Mouse (Mus musculus): ENCODE results near the gene Anapc11. TPM values are rescaled to one million over a fixed set of nuclear protein-coding genes. Genes with fewer than 3 reads are reported as not detected.

Gene Anapc11
- total RNA-seq (2023) = 10 to 100 TPM; 51.5 to 52.9 TPM

DNA sequence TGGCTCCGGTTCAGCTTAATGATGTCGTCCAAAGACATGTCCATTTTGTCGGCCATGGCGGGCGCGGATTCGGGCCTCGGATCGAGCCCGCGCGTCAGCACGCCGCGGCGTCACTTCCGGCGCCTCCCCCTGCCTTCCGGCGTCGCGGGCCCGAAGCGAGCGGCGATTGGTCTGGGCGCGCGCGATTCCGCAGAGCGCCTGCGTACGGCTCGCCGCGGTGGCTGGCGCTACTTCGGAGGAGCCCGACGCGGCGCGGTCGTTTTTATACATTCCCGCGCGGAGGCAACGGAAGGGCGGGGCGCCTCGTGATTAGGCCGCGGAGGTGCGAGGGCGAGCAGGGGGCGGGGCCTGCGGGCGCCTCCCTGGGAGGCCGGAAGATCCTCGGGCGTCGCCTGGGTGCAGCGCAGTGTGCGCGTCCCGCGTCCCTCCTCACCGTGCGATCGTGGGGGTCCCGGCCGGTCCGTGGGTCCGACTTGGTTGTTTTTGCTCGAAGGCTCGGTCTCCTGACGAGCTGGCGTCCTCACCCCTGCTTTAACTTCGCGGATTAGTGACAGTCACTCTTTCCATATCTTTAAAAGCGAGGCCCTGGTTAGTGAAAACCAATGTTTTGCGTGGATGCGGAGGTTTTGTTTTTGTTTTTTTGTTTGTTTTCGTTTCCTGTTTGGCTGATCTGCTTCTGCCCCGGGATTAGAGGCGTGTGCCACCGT lies at the start of gene Anapc11, which contains the start of gene Alyref:
Anapc11 (plus strand) TSS at position 139 of the 707 bp plus-strand sequence.
Alyref (minus strand) TSS at position 83 of the 707 bp plus-strand sequence.

DNA sequence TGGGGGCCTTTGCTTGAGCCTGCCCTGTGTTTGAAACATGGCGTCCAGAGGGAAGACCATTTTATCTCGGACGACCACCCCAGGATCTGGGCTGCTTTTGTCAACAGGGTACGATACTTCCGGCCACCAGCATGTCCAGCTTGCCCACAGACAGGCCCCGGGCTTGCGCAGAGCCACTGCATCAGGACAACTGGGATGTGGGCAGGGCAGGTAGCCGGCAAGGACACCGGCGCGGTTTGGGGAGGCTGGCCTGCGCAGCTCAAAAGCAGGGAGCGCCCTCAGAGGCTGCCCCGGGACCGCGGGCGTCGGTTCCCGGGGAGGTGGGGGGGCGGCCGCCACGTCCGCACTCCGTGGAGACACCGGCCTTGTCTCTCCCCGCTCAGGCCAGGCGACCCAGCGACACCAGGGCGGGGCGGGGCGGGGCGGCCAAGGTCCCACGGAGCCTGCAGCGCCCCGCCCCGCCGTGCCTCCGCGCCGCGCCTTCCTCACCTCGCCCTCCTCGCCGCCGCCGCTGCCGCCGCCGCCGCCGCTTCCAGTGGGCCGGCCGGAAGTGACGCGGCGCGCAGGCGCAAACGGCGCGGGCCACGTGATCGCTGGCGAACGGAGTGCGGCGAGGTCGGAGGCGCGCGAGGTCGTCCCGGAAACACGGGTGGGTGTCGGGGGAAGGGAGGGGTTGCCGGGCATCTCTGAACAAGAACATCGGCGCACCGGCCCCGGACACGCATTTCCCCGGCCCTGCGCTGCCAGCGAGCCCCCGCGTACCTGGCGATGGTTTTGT lies 48.9 kb upstream of the Anapc11 start, which contains the start of gene Mcrip1:
Mcrip1 (minus strand) TSS at position 560 of the 778 bp plus-strand sequence.

DNA sequence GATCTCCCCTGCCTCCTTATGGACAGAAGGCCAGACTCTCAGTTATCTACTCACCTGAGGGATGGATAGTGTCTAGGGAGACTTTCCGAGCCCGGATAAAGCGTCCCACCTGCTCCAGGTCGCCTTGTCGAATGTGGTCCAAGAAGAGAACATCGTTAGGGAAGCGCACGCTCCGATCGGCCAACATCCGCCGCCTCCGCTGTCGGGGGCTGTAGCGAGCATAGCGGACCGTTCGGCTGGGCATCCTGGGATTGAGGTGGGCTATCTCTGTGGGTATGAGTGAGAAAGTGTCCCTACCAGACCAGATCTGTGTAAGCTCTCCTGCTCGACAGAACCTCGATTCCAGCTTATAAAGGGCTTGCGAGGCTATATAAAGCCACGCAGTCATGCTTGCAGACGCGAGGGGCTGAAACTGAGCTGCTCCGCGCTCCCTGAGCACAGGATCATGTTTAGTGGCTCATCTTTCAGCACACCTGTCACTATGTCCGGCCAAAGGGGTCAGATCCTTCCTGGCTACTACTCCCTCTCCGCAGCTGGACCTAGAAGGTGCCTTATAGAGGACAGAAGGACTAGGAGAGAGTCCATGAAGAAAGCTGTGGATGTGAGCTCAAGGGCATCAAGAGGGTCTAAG lies 47.3 kb upstream of the Anapc11 start, which contains the start of gene Ppp1r27:
Ppp1r27 (minus strand) TSS at position 323 of the 631 bp plus-strand sequence.

DNA sequence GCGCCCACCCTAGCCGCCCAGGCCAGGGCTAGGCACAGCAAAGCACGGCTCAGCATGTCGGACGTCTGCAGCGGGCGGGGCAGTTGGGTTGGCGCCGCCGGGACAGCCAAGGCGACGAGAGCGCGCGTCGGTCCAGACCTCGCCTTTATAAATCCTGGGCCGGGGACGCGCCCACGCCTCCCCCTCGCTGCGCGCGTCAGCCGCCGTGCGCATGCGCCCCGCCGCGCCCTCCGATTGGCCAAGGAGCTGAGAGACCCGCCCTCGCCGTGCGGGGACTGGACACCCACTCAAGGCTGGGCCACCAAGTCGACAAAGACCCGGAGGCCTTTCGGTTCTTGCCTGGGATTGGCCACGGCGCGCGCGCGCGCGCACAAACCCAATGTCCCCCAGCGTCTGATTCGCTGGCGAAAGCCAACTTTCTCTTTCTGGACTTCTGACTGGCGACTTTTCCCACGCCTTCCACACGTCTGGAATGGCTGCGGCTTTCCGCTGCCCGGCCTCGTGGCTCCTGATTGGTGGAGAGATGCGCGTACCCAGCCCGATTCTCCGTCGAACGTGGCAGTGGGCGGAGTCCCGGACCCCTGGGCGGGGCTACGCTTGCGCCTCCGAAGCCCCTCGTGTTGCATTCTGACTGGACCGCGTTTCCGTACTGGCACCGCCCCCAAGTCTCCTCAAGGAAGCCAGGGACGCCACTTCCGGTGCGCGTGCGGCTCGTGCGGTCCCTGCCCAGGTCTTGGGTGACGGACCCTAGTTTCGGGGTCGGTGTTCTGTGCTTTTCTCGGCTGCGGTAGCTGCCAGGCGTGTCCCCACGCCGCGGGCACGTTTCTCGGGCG lies 25.3 kb upstream of the Anapc11 start, which contains the start of gene P4hb:
P4hb (minus strand) TSS at position 502 of the 833 bp plus-strand sequence.

DNA sequence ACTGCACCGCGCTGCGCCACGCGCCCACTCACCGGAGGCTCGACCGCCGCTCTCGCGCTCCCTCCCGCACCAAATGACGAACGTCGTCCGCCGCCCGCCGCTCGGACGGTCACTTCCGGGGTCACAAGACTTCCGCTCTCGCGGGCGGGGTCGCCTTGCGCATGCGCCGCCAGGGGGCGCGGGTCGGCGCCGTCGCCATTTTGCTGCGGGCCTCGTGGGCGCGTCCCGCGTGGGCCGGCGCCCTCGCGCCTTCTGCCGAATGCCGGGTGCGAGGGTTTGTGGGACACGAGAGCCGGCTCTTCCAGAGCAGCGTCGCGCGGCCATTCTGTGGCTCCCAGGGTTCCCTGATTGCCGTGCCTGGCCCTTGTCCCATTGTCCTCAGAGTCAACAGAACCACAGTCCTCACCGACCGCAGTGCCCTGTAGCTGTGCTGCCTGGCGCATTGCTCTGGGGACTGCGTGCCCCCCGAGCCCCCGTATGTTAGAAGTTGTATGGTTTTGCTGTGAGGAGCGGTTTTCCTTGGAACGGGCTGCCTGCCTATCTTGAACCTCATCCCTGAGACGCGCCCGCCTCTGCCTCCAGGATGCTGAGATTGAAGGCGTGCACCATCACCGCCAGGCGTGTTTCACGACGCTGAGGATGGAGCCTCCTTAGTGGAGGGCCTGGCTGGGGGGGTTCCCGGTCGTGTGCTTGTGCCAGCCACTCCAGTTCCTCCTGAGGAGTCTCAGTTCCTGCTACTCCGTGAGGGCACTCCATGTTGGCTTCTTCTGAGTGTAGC lies 16.5 kb upstream of the Anapc11 start, which contains the start of gene Arhgdia:
Arhgdia (minus strand) TSS at position 135 of the 778 bp plus-strand sequence.

DNA sequence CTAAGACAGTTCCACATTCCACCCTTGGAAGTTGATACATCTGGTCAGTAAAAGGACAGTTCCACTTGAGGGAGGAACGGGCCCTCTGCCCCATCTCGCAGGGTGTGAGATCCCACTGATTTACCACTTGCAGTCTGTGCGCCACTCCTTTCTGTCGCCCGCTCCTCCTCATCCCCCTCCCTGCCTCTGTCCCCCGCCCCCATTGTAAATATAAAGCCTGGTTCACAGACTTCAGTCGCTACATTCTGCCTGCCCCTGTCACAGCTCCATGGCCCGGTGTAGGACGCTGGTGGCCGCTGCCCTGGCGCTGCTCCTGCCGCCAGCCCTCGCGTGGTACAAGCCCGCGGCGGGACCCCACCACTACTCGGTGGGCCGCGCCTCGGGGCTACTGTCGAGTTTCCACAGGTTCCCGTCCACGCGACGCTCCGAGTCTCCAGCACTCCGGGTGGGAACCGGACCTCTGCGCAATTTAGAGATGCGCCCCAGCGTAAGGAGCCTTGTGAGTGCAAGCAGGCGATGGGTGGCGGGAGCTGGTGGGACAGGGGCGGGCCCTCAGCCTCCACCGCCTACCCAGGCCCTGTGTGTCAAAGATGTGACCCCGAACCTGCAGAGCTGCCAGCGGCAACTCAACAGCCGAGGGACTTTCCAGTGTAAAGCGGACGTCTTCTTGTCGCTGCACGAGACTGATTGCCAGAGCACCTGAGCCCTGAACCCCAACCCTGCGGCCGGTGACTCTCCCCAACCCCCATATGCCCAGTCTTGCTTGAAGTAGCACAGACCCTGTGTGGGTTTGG lies 10.2 kb downstream of the Anapc11 start, which contains the start of gene Npb:
Npb (plus strand) TSS at position 237 of the 794 bp plus-strand sequence.

DNA sequence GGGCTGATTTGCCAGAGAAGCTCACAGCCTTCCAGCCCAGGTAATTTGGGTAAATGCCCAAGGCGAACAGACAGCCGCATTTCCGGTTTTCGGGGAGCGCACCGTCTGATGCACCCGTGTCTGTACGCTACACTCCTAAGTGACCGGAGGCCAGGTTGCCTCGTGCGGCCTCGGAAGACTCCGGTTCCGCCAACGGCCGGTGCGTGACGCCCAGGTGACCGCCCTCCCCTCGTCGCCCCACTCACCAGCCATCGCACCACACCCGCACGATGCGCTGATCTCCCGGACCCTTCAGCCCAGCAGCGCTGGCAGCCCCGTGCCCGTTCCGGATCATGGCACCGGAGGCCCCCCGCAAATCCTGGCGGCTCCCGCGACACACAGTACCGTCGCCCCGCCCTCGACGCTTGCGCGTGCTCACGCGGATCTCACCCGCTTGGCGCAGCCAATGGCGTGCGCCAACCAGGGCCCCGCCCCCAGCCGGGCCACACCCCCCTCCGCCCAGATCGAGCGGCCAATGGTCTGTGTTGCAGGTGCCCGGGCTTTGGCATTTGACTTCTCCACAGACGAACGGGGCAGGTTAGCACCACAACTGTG lies 19.4 kb downstream of the Anapc11 start, which contains the start of gene Pcyt2:
Pcyt2 (minus strand) TSS at position 418 of the 594 bp plus-strand sequence.

DNA sequence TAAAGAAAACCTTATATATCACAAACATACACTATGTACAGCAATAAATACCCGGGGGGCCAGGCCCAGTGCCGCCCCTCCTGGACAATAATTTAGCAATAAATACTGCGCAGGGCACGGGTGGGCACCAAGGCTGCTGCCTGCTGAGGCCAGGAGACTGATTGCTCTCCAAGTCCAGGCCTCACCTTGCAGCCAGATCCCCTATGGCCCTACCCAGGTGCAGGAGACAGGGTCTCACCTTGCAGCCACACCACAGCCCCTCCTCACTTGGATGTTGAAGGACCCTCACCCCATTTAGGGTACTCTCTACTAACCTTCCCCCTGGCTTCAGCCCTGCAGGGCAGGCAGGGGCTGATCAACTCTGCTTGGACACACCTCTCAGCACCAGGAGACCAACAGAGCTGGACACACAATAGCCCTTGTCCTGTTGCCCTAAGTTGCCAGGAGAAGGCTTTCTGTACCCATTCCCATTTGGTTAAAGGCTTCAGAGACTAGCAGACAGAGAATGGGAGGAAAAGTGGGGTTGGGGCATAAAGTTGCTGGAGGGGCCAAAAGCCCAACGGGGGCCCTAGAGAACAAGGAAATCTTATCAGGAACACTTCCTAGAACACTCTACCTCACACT lies 27.0 kb downstream of the Anapc11 start, which contains the start of gene Sirt7:
Sirt7 (minus strand) TSS at position 89 of the 624 bp plus-strand sequence.

DNA sequence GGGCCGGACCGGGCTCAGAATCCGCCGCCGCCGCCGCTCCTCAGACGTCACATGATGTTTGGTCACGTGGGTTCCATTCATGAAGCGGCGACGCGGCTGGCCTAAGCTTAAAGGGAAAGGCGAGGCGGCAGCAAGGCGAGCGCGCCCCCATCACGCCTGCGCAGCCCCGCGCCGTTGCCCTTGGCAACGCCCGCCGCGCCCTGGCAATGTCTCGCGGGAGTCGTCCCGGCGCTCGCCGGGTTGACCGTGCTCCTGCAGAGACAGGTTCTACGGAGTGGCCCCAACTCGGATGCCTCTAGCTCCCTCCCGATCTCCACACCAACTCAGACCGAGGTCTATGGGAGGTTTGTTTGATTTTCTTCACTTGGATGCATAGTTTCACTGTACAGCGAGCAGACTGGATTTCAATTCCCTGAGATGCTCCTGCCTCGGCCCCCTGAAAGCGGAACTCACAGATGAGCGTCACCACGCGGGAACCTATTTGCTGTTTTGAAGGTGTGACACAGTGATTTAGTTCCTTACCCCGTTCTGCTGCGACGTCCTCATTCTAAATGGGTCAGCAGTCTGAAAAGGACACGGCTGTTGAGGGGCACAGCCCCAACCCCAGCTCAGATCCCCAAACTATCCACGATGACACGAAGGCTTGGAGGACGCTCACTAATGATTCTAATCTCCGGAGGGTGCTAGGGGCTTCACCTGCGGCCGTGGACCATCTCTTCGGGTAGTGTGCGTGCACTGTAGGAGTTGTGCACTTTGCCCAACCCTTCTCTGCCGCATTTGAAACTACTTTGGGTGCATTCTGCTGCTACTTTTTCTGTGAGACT lies 35.5 kb downstream of the Anapc11 start, which contains the start of gene Mafg:
Mafg (minus strand) TSS at position 81 of the 824 bp plus-strand sequence.

DNA sequence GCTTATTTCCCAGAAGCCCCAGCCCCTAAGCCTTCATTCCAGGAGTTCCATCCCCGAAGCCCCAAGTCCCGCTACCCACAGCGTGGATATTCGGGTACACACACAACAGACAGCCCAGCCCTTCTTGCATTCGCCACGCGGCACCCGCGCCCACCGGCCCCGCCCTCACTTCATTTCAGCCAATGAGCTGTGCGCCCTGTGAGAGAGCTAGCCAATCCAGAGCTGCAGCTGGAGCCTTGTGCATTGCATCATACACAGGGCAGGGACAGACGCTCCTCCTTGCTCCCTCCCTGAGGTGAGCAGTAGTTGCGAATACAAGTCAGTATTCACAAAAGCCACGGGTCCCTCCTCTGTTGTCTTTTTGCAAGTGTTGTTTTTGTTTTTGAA lies 45.4 kb downstream of the Anapc11 start, which contains the start of gene Pycr1:
Pycr1 (minus strand) TSS at position 169 of the 387 bp plus-strand sequence.

DNA sequence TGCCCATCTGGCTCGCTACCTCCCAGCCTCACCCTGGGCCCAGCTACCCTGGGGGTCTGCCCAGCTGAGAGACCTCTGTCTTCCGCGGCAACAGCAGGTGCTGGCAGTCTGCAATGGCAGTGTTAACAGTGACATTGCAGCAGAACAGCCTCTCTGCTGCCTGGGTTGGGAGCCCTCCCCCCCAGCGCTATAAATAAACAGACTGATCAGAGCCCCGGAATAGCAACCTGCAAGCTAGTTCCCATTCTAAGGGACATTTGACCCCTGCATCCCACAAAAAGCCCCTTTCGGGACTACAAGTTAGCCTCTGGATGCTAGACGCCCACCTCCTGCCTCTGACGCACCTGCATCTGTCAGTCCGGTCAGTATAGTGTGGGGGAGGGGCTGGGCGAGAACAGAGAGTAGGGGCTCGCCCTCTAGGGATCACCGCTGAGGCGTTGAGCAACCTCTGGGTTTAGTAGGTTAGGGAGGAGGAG lies 49.8 kb downstream of the Anapc11 start, which contains the start of gene Myadml2:
Myadml2 (minus strand) TSS at position 158 of the 476 bp plus-strand sequence.

Other genes with a start within 250 kb of the Anapc11 start
- 1,000 to 10,000 TPM; 3,512 to 3,572 TPM for gene Actg1, start 249.9 kb upstream of the Anapc11 start, total RNA-seq (2023)
- 1 to 10 TPM in 1 of 2 experiments, not detected in 1; 1.3 TPM for gene Fscn2, start 236.9 kb upstream of the Anapc11 start, total RNA-seq (2023)
- gene Faap100, start 219.7 kb upstream of the Anapc11 start, total RNA-seq (2023) = 10 to 100 TPM; 14.7 to 20.0 TPM
- 10 to 100 TPM; 46.4 to 49.1 TPM for gene Nploc4, start 160.7 kb upstream of the Anapc11 start, total RNA-seq (2023)
- under 1 TPM in 1 of 2 experiments, not detected in 1; 0.22 TPM for gene Tspan10, start 155.8 kb upstream of the Anapc11 start, total RNA-seq (2023)
- not detected for gene Pde6g, start 144.9 kb upstream of the Anapc11 start, total RNA-seq (2023)
- gene Oxld1, start 140.4 kb upstream of the Anapc11 start, total RNA-seq (2023) = 1 to 10 TPM; 5.2 to 6.9 TPM
- 10 to 100 TPM in 1 of 2 experiments, 1 to 10 TPM in 1; 9.3 to 11.5 TPM for gene Ccdc137, start 140.3 kb upstream of the Anapc11 start, total RNA-seq (2023)
- 1 to 10 TPM; 8.2 to 9.5 TPM for gene Arl16, start 130.8 kb upstream of the Anapc11 start, total RNA-seq (2023)
- 10 to 100 TPM; 15.7 to 20.7 TPM for gene Mrpl12, start 113.8 kb upstream of the Anapc11 start, total RNA-seq (2023)
- 10 to 100 TPM; 12.5 to 13.2 TPM for gene Slc25a10, start 106.6 kb upstream of the Anapc11 start, total RNA-seq (2023)
- gene Gcgr, start 67.7 kb upstream of the Anapc11 start, total RNA-seq (2023) = not detected
- 10 to 100 TPM; 28.5 to 32.8 TPM for gene Mcrip1, start 48.7 kb upstream of the Anapc11 start, total RNA-seq (2023)
- gene Ppp1r27, start 47.3 kb upstream of the Anapc11 start, total RNA-seq (2023) = not detected
- gene P4hb, start 25.2 kb upstream of the Anapc11 start, total RNA-seq (2023) = 100 to 1,000 TPM; 250 to 293 TPM
- gene Arhgdia, start 16.8 kb upstream of the Anapc11 start, total RNA-seq (2023) = 100 to 1,000 TPM; 404 to 468 TPM
- gene Alyref, start 56 bp upstream of the Anapc11 start, total RNA-seq (2023) = 100 to 1,000 TPM; 129 to 148 TPM
- 1 to 10 TPM in 1 of 2 experiments, not detected in 1; 1.3 TPM for gene Npb, start 10.1 kb downstream of the Anapc11 start, total RNA-seq (2023)
- 10 to 100 TPM; 33.2 to 34.6 TPM for gene Pcyt2, start 19.5 kb downstream of the Anapc11 start, total RNA-seq (2023)
- 100 to 1,000 TPM; 117 to 133 TPM for gene Sirt7, start 26.8 kb downstream of the Anapc11 start, total RNA-seq (2023)
- 100 to 1,000 TPM; 143 to 148 TPM for gene Mafg, start 35.2 kb downstream of the Anapc11 start, total RNA-seq (2023)
- gene Pycr1, start 45.3 kb downstream of the Anapc11 start, total RNA-seq (2023) = 1 to 10 TPM; 1.3 to 2.7 TPM
- not detected for gene Myadml2, start 49.7 kb downstream of the Anapc11 start, total RNA-seq (2023)
- 1 to 10 TPM in 1 of 2 experiments, not detected in 1; 1.8 TPM for gene Notum, start 62.8 kb downstream of the Anapc11 start, total RNA-seq (2023)
- gene Aspscr1, start 74.6 kb downstream of the Anapc11 start, total RNA-seq (2023) = 10 to 100 TPM; 79.9 to 88.5 TPM
- 10 to 100 TPM; 35.5 to 36.7 TPM for gene Cenpx, start 115.3 kb downstream of the Anapc11 start, total RNA-seq (2023)
- gene Lrrc45, start 115.5 kb downstream of the Anapc11 start, total RNA-seq (2023) = 10 to 100 TPM; 11.7 to 15.4 TPM
- gene Rac3, start 123.0 kb downstream of the Anapc11 start, total RNA-seq (2023) = under 1 TPM in 1 of 2 experiments, not detected in 1; 0.67 TPM
- 10 to 100 TPM in 1 of 2 experiments, 1 to 10 TPM in 1; 6.2 to 12.1 TPM for gene Dcxr, start 128.9 kb downstream of the Anapc11 start, total RNA-seq (2023)
- gene Cbr2, start 133.7 kb downstream of the Anapc11 start, total RNA-seq (2023) = 10 to 100 TPM in 1 of 2 experiments, 1 to 10 TPM in 1; 4.7 to 10.3 TPM
- gene Hmga1b, start 164.4 kb downstream of the Anapc11 start, total RNA-seq (2023) = 10 to 100 TPM; 42.1 to 54.6 TPM
- 10 to 100 TPM; 12.8 to 14.4 TPM for gene Rfng, start 185.8 kb downstream of the Anapc11 start, total RNA-seq (2023)
- 10 to 100 TPM; 32.3 to 47.8 TPM for gene Gps1, start 185.9 kb downstream of the Anapc11 start, total RNA-seq (2023)
- gene Dus1l, start 198.0 kb downstream of the Anapc11 start, total RNA-seq (2023) = 10 to 100 TPM; 31.9 to 38.5 TPM
- gene Fasn, start 226.1 kb downstream of the Anapc11 start, total RNA-seq (2023) = 10 to 100 TPM; 22.3 to 24.3 TPM

All from neutrophil, adult 59 days (primary cell).